Mouse (Mus musculus) right cerebral cortex, postnatal 36 days (tissue): ENCODE results near the gene Gm49380.

Source experiments
- DNase-seq, 2 experiments: peaks; one replicate each; pipeline ENCODE4 v3.0.0; 2022; ENCODE audit warnings: low spot score in 2 of 2, mixed read lengths in 1 of 2

Gene Gm49380

DNA sequence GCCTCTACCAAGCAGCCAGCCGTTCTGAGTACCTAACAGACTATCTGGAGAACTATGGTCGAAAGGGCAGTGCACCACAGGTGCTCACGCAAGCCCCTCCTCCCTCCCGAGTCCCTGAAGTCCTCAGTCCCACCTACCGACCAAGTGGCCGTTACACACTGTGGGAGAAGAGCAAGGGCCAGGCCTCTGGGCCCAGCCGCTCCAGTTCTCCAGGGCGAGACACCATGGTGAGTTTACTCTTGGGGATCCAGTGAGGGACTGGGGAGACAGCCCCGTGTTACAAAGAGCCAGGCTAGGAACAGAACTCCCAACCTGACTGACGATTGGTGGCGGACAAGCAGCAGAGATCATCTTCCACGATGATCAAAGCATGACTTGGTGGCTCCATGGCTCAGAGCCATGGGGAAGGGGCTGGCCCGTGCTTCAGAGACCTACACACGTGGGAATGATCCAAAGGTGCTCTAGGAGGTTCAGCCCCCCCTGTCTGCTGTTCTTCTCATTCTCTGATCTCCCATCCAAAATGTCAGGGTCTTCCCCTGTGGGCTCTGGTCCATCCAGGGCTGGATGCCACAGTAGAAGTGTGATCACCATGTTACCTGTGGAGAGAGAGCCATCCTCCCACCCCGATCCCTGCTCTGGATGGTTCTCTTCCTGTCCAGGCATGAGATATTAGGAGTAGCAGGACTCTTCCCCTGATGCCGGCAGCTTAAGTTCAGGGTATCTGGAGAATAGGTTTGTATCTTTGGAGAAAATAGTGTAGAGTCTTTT, 37.1 kb downstream of the Gm49380 start:
- no peak for DNase-seq

DNA sequence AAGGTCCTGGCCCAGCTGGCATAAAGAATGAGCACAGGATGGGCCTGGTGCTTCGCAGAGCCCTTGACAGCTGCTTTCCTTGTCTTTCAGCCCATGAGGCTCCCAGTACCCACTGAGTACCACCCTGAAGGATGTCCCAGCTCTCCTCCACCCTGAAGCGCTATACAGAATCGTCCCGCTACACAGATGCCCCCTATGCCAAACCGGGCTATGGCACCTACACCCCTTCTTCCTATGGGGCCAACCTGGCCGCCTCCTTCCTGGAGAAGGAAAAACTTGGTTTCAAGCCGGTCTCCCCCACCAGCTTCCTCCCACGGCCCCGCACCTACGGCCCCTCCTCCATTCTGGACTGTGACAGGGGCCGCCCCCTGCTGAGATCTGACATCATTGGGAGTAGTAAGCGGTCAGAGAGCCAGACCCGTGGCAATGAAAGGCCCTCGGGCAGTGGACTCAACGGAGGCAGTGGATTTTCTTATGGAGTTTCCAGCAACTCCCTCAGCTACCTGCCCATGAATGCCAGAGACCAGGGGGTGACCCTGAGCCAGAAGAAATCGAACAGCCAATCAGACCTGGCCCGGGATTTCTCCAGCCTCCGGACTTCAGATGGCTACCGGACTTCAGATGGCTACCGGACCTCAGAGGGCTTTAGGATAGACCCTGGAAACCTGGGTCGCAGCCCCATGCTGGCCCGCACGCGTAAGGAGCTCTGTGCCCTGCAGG, 37.9 kb downstream of the Gm49380 start:
- no peak for DNase-seq

DNA sequence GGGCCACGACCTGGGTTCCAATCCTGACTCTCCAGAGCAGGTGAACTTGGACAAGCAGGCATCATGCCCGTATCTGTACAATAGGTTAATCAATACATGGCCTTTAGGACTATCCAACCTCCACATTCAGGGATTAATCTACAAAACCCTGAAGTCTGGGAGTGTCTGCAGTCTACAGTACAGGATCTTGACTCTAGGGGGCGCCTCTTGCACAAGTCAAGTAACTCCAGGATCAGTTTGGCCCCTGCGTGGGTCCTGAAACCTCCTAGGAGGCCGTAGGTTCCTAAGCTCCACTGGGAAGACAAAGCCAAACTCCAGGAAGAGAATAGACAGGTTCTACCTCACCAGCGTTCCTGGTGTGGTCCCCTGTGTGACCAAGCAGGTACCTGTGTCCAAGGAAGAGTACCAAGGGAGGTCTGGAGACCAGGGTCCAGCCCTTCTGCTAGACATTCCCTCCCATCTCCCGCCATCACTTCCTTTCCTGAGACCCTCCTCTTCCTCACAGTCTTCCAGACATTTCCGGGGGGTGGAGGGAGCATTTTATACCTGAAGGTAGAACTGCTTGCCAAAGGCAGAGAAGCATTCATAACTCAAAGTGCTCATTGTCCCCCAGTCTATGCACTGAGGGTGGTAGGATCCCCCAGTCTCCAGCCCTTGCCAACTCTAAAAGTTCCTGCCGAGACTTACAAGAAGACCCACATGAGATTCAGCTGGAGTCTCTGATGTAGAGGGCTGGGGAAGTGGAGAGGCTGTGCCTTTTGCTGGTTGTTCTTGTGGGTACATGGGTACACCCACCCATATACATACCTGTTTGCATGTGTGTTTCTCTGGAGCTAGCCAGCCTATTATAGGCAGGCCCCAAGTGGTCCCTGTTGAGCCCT, 38.7 kb downstream of the Gm49380 start:
- DNase-seq: no peak

DNA sequence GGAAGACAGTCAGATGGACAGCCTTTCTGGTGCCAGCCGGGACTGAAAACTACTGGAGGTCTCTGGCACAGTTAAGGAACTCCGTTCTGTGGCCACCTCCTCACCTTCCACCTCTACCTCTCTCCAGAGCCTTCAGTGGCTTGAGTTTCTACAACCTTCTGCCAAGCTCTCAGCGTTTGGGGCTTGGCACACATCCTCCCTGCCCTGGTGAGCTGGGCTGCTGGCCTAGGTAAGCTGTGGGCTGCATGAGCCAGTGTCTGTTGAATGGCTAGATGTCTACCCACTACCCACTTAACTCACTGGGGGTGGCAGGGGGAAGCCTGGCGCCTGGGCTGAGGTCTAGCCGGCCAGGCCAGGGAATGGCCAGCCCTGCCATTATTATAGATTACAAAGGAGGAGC, 40.2 kb downstream of the Gm49380 start:
- no peak for DNase-seq

DNA sequence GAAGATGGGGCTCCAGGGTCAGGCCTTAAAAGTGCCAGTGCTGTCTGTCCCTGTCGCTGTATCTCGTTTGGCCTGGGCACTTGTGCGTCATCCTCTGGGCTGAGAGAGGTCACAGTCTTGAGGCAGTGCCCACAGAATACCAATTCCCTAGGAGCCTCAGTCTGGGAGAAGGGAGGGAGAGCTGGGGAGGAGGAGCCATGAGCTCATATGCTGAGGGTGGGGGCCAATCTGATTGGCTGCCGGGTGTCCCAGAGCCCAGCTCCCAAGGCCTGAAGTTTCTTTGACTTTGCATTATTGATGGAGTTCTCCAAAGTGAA, 40.7 kb downstream of the Gm49380 start:
- no peak for DNase-seq

DNA sequence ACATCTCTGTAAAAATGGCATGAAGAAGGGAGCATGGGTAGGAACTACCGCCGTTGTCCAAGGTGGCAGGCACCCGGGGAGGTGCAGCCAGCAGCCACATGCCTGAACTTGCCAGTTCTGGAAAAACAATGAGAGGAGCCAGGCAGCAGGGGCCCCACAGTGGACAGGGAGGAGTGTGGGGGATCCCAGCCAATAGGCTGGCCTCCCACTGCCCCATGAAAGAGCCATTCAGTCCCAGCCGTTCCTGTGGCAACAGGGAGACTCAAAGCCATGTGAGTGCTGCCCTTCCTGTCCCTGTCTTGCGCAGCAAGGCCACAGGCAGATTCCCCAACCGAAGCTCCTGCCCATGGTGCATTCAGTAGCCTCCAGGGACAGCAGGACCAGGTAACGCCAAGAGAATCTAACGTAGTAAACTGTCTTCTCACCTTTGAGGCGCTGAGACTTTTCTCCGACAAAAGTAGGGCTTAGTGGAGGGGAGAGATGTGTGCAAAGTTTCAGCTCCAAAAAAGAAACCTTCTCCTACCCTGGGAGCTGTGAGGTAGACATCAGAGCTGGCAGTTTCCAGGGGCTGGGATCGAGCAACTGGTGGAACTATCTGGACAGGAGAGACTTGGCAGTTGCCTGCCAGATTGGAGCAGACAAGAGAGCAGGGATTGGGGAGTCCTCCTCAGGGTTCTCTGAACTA, 41.2 kb downstream of the Gm49380 start:
- DNase-seq: peak in 1 of 2 experiments; percentile 52

DNA sequence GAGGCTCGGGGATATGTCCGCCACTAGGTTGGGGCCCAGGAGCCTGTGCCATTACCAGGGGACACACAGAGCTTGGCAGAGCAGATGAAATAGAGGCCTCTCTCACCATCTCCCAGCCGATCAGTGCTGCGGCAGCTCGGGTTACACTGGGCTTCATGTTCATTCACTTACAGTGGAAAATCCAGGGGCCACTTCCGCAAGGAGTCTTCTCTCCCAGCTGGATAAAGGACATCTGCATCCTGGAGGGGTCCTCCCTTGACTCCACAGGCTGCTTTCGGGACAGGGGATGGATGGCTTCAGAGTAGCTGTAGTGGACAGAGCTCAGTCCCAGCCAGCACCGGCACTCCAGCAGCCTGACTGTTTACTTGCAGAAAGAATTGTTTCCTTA, 42.5 kb downstream of the Gm49380 start:
- DNase-seq: no peak

DNA sequence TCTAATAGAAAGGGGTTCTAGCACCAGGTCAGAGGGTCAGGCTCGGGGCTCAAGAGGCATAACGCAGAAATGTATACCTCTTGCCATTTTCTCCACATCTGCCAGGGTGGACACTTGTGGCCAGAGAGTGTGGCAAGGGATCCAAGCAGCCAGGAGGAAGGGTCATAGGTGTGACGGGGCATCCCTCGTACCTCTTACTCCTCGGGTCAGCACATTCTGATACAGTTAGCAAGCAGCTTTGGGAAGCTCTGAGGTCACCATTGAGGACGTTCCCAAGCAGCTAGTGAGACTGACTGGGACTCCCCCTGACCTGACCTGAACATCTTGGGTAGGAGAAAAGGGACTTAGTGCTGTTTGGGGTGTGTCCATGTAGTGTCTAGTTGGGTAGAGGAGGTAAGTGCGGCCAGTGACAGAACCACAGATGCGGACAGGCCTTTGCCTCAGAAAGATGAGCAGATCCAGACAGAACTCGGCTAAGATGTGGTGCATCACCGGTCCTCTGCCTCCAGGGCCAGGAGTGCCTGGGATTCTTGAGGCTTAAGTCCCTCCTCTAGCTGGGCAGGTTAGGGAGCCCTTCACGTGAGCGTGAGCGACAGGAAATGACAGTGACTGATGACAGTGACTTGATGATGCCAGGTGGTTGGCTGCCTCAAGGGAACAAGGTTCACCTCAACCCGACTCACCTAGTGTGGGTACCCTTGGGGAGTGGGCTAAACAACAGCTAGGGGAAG, 43.0 kb downstream of the Gm49380 start:
- DNase-seq: no peak

DNA sequence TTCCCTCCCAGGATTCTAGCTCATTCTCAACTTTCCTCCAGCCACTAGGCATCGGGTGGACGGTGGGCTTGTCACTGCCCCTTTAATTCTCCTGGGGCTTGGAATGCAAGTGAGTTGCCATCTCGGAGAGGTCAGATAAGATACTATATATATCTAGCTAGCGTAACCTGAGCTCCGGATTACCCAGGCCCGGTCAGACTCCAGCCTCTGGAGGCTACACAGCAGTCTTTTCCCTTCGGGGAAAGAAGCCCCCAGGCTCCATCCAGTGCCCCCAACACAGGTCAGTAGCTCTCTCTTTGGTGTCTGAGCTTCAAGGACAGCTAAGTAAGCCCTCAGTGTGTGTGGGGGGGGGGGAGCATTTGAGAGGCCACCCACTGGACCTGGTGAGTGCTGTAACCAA, 44.0 kb downstream of the Gm49380 start:
- DNase-seq: no peak

DNA sequence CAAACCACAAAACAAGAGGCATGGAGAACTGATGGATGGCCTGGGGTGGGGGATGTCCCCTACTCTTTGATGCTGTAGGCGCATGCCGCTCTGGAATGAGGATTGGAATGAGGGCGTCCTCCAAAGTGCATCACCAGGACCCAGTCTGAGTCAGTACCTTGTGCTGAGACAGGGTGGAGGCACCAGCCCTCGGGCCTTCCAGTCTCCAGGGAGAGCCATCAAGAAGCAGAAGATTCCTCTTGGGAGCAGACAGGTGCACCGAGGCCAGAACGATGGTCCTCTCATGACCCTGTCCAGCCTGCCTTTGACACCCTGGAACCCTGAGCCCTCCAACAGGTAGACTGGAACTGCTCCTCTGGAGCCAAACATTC, 45.4 kb downstream of the Gm49380 start:
- DNase-seq: no peak

DNA sequence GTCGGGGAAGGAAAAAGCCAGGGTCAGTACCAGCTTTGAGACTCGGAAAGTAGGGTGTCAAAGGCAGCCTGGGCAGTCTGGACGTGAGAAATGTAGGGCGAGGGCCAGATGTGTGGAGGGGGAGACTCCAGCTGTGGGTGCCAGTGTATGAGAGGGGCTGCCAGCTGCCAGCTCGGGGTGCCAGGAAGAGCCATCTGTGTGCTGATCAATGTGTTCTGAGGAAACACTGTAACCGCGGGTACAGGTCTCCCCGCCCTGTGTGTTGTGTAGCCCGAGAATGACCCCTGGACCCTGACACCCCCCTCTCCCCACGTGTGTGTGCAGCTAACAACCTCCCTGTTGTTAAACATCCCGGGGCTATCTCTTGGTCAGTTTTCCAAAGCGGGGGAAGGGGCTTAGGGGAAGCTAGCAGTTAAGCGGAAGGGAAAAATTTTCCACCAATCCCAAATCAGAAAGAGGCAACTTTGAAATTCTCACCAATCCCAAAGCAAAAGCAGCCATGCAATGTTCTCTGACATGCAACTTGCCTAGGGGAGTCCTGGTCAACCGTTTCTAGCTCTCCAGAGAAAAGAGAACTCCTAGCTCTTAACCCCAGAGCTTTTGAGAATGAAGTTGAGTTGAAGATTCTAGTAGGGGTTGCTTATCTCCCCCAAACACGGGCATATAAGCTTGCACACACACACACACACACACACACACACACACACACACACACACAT, 45.9 kb downstream of the Gm49380 start:
- DNase-seq: no peak

DNA sequence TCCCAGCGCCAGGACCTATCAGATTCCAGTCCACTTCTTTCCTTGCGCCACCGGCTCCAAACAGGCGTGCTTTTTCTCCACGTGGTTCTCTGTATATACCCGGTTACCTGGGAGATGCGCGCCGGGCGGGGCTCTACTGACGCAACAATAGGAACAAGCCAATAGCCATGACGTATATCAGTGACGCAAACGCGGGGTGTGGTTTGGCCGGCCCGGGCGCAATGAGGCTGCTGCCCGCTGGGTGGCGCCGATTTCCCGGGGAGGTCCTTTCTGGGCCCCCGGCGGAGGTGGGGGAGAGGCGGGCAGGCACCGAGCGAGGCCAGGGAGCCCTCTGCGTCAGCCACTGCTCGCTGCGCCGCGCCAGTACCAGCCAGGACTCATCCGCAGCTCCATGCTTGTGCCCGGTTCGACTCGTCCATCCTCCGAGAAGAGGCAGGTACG, 46.5 kb downstream of the Gm49380 start, which contains the start of gene Usp2:
Gene Usp2, plus strand, starts transcription at position 237 of the 441 bp plus-strand sequence.
- DNase-seq: peak; percentile 100

DNA sequence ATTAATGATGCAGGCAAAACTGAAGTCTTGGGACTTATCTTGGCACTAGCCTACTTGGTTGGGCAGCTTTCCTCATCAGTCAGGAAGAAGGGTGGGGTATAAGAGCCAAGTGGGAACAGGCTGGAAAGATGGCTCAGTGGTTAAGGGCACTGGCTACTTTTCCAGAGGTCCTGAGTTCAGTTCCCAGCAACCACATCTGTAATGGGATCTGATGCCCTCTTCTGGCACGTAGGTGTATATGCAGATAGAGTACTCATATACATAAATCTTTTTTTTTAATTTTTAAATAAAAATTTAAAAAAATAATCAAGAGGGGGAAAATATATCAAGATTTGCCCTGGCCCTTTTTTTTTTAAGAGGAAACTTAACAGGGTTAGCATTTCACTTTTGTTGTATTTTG, 48.1 kb downstream of the Gm49380 start:
- DNase-seq: no peak

DNA sequence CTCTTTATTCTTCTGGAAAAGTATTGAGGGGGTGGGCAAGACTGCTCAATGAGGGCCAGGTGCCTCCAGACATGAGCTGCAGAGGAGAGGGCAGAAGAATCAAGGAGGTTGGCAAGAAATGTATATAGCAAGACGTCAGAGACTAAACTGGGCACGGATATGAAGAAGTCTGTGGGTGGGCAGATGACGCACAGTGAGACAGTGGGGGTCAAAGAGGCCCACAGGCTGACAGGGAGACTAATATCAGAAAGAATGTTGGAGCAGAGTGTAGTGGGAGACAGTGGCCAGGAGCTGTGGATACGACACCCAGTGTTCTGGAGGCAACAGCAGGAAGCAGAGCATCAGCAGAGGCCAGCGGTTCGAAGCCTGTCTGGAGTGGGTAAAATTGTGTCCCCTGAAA, 54.7 kb downstream of the Gm49380 start:
- DNase-seq: no peak

DNA sequence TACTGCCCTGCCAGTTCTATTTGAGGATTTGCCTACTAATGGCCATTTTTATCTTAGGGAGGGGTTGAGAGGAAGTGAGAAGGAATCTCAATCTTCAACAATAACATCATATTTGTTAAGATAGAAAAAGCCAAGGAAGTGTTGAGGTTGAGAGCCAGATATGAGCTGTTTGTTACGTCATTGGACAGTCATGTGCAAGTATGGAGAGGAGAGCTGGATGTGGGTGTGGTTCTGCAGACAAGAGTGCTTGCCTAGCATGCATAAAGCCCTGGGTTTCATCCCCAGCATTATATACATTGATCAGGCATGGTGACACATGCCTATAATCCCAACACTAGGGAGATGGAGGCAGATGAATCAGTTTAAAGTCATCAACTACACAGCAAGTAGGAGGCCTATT, 59.4 kb downstream of the Gm49380 start:
- DNase-seq: no peak

DNA sequence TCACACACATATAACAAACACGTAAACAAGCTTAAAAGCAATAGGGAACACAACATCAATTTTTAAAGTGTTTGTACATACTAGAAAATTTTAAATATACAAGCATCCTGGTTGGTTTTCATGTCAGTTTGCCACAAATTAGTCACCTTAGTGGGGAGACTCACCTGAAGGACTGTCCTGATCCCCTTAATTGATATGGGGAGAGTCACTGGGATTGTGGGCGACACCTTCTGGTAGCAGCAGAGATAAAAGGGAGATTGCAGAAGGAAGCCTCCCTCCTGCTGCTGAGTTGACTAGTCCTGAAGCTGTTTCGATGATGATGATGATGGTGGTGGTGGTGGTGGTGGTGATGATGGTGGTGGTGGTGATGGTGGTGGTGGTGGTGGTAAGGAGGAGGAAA, 60.4 kb downstream of the Gm49380 start:
- DNase-seq: no peak

DNA sequence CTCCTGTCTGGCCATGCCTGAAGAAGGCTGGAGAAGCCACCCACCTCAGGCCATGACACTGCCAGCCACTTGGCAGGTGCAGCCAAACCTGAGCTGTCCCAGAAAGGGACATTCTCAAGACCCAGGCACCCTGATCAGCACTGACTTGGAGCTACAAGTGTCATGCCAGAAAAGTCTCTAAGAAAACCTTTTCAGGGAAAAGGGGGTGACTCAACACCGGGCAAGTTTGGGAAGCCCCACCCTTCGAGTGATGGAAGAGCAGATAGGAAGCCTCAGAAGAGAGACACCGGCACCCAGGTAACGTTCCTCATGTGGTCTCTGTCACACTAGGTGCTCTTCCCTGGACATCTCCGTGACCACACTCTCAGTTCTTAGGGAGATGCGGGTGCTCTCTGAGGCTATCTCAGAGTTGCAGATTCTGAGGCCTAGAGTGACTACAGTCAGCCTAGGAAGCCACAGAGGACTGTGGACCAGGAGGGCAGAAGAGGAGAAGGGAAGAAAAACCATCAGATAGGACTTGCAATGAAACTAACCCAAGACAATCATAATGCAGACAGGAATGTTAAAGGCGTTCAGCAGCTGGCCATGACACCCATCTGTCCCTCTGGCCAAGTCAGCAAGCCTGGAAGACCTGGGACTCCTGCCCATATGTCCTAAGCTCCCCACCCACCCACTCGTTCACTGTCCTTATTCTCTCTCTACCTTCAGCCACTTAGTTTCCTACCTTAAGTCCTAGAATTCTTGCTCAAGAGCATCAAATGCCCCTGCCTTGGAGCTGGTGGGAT, 63.7 kb downstream of the Gm49380 start:
- no peak for DNase-seq

DNA sequence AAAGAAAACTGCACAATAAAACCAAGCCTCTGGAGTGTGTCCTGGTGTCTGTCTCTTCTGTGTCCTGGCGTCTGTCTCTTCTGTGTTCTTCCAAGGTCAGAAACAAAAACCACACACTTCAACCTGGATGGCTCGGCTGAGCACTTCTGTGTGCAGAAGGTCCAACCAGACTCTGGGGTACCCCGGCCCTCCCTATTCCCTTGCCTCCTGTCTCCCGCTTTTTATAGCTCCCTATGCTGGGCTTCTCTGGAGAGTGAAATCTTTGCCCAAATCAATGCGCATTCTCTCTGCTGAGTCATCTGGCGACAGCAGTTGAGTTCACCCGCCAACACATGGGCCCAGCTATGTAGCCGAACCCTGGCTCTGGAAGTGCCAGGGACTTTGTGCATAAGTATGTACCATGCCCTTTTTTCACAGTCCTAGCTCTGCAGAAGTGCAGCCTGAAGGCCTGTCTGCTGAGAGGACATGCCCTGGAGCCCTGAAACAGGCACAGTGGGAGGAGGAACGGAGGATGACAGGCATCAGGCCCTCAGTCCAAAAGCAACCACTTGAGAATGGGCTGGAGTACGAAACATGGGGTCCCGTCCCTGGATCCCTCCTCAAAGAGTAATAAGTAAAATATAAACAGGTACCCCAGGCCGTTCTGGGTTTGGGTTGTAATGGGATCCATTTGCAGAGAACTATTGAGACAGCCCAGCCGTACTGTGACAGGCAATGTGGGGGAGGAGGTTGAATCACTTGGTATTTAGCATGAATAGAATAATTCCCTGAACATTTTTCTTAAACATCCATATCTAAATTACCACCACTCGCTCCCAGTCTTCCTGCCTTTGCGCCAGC, 64.5 kb downstream of the Gm49380 start:
- DNase-seq: peak; percentile 42 to 46
